Mouse (Mus musculus): ENCODE results near the gene Dyrk1b. TPM values are rescaled to one million over a fixed set of nuclear protein-coding genes. Genes with fewer than 3 reads are reported as not detected.
"Not testable (repeated sequence)": the region's sequence is repeated elsewhere in the genome, so short reads cannot be mapped to it uniquely, and the experiment has no call there.

Gene Dyrk1b
- polyA plus RNA-seq, 1 experiment from 2014 or later: 15.2 TPM

DNA sequence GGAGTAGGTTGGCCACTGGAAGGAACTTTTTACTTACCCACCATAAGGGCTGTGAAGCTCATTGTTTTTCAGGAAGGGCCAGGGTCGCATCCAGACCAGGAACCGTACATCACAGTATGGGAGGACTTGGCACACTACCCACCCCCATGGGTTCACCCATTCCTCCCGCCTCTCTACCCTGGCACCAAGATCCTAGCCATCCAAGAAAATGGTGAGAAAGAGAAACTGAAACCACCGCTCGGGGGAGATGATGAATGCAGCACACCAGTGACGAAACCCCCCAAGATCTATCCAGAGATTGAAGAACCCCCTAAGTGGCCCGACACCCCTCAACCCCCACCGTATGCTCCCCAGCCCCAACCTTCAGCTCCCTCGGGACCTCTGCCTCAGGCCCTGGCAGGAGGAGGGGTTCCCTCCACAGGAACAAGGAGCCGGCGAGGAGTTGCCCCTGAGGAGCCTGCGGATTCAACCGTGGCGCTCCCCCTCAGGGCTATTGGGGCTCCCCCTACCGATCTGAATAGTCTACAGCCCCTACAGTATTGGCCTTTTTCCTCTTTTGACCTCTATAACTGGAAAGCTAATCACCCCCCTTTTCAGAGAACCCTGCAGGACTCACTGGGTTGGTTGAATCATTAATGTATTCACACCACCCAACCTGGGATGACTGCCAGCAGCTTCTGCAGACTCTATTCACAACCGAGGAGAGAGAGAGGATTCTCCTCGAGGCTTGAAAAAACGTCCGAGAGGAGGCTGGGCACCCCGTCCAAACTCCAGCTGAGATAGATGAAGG, 39.9 kb downstream of the Dyrk1b start:
- H3K4me2 ChIP-seq (replicated peaks); H3K9me3 ChIP-seq (replicated peaks); H3K27me3 ChIP-seq; H3K9ac ChIP-seq; ATAC-seq (ENCODE audit: insufficient number of reproducible peaks, low FRiP score, low TSS enrichment, low read depth); H3K4me3 ChIP-seq (replicated peaks); H3K4me1 ChIP-seq; H3K36me3 ChIP-seq; H3K27ac ChIP-seq (replicated peaks): not testable (repeated sequence)
- 85% methylated on average over 20 of the region's 20 CpGs for WGBS

- not testable (repeated sequence) for H3K9me3 ChIP-seq (replicated peaks); H3K9ac ChIP-seq; H3K4me2 ChIP-seq (replicated peaks); H3K36me3 ChIP-seq; ATAC-seq (ENCODE audit: insufficient number of reproducible peaks, low FRiP score, low TSS enrichment, low read depth); H3K27ac ChIP-seq (replicated peaks); H3K27me3 ChIP-seq; H3K4me1 ChIP-seq; H3K4me3 ChIP-seq (replicated peaks)
- 82% methylated on average over 4 of the region's 4 CpGs for WGBS
Measured at GRCm38 (mm10) chr7:28226836-28227235, 47.6 kb downstream of the Dyrk1b start.

DNA sequence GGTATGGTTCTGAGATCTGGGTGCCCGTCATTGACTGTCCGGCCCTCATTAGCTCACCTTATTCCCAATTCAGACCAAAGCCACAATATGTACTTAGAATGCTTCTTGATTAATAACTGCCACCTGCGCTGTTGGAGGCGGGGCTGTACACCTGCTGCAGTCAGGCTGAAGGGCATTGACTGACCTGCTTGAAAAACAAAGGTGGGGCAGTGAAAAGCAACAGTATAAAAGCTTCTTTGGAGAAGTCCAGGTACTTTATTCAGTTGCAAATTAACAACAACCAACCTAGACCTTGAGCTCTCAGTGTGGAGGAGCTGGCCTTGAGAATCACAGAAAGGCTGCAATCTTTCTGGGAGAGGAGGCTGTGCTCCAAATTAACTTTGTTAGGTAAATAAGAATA, 48.2 kb downstream of the Dyrk1b start:
- 83% methylated on average over 4 of the region's 4 CpGs for WGBS
- not testable (repeated sequence) for H3K27ac ChIP-seq (replicated peaks); H3K9me3 ChIP-seq (replicated peaks); H3K4me2 ChIP-seq (replicated peaks); H3K36me3 ChIP-seq; H3K27me3 ChIP-seq; H3K4me1 ChIP-seq; H3K9ac ChIP-seq; ATAC-seq (ENCODE audit: insufficient number of reproducible peaks, low FRiP score, low TSS enrichment, low read depth); H3K4me3 ChIP-seq (replicated peaks)

Other genes starting within 250 kb of the Dyrk1b start
- gene Zfp780b, start 200.3 kb upstream of the Dyrk1b start, polyA plus RNA-seq (2015; fragmentation: Nextera tagmentation; extraction: Ambion mirVana): 17.6 and 20.9 TPM in 2 replicates
- gene Zfp850, start 165.4 kb upstream of the Dyrk1b start, polyA plus RNA-seq (2015; fragmentation: Nextera tagmentation; extraction: Ambion mirVana): 3.3 and 3.4 TPM in 2 replicates
- gene Psmc4, start 129.4 kb upstream of the Dyrk1b start, polyA plus RNA-seq (2015; fragmentation: Nextera tagmentation; extraction: Ambion mirVana): 288 and 301 TPM in 2 replicates
- 0.49 and 0.69 TPM in 2 replicates for gene Fcgbp, start 108.2 kb upstream of the Dyrk1b start, polyA plus RNA-seq (2015; fragmentation: Nextera tagmentation; extraction: Ambion mirVana)
- 0.03 and 0.05 TPM in 2 replicates for gene 9530053A07Rik, start 50.0 kb upstream of the Dyrk1b start, polyA plus RNA-seq (2015; fragmentation: Nextera tagmentation; extraction: Ambion mirVana)
- 114 and 116 TPM in 2 replicates for gene Fbl, start 9.8 kb upstream of the Dyrk1b start, polyA plus RNA-seq (2015; fragmentation: Nextera tagmentation; extraction: Ambion mirVana)
- gene Eid2, start 88.4 kb downstream of the Dyrk1b start, polyA plus RNA-seq (2015; fragmentation: Nextera tagmentation; extraction: Ambion mirVana): 3.8 and 5.5 TPM in 2 replicates
- gene Eid2b, start 98.3 kb downstream of the Dyrk1b start, polyA plus RNA-seq (2015; fragmentation: Nextera tagmentation; extraction: Ambion mirVana): 13.6 and 15.5 TPM in 2 replicates
- 0.13 and 0.30 TPM in 2 replicates for gene Selenov, start 111.7 kb downstream of the Dyrk1b start, polyA plus RNA-seq (2015; fragmentation: Nextera tagmentation; extraction: Ambion mirVana)
- 2.0 and 2.4 TPM in 2 replicates for gene Dll3, start 122.8 kb downstream of the Dyrk1b start, polyA plus RNA-seq (2015; fragmentation: Nextera tagmentation; extraction: Ambion mirVana)
- 125 and 128 TPM in 2 replicates for gene Timm50, start 132.6 kb downstream of the Dyrk1b start, polyA plus RNA-seq (2015; fragmentation: Nextera tagmentation; extraction: Ambion mirVana)
- 93.3 and 98.8 TPM in 2 replicates for gene Supt5, start 159.3 kb downstream of the Dyrk1b start, polyA plus RNA-seq (2015; fragmentation: Nextera tagmentation; extraction: Ambion mirVana)
- gene Rps16, start 171.2 kb downstream of the Dyrk1b start, polyA plus RNA-seq (2015; fragmentation: Nextera tagmentation; extraction: Ambion mirVana): 1,000 and 1,004 TPM in 2 replicates
- gene Plekhg2, start 193.1 kb downstream of the Dyrk1b start, polyA plus RNA-seq (2015; fragmentation: Nextera tagmentation; extraction: Ambion mirVana): 66.8 and 76.1 TPM in 2 replicates
- 20.2 and 23.5 TPM in 2 replicates for gene Zfp36, start 200.8 kb downstream of the Dyrk1b start, polyA plus RNA-seq (2015; fragmentation: Nextera tagmentation; extraction: Ambion mirVana)
- 47.7 and 52.1 TPM in 2 replicates for gene Med29, start 213.2 kb downstream of the Dyrk1b start, polyA plus RNA-seq (2015; fragmentation: Nextera tagmentation; extraction: Ambion mirVana)
- 78.9 and 84.9 TPM in 2 replicates for gene Paf1, start 213.5 kb downstream of the Dyrk1b start, polyA plus RNA-seq (2015; fragmentation: Nextera tagmentation; extraction: Ambion mirVana)

Data from embryonic facial prominence, embryonic 15.5 days (tissue).